Mouse (Mus musculus): ENCODE results near the gene Mical1. TPM values are rescaled to one million over a fixed set of nuclear protein-coding genes. Genes with fewer than 3 reads are reported as not detected.

The Mical1 gene
- polyA plus RNA-seq, 1 experiment from 2014 or later: 70.9 TPM

DNA sequence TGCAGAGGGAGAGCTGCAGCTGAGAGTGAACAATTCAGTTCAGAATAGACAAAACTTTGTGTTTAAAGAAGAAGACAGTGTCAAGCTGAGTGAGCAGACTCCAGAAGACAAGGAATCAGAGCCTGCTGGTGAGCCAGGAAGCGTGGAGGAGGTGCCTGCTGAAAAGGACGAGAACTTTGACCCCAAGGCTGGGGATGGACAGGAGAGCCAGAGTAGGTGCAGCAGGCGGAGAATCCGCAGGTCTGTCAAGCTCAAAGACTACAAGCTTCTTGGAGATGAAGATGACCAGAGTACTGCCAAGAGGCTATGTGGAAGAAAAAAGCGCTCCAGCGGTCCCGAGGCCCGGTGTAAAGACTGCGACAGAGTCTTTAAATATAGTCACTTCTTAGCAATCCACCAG is 24.5 kb upstream of the Mical1 start:
- ATAC-seq (ENCODE audit: low read depth): no peak

DNA sequence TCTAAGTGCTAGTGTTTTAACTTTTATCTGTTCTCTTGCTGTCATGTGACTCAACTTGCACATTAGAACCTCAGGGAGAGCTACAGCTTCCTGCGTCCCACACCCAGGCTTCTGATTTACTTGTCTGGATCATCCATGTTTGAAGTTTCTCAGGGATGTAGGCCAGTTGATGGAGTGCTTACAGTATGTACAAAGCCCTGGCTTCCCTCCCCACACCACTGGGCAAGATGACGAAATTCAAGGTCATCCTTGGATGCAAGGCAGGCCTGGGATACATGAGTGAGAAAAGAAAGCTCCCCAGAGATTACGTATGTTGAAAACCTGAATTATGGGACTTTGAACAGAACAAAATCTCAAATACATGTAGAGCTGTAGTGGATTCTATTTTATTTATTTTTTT is 23.3 kb upstream of the Mical1 start:
- peaks cover 7% of the 10 kb centered on the region; the same call in 1 of the 2 replicates for H3K4me1 ChIP-seq (replicated peaks; ENCODE audit: control insufficient read depth, insufficient read depth, low read length)
- WGBS: 80% methylated on average over 3 of the region's 3 CpGs
- no peak overlapping the region for H3K4me2 ChIP-seq (ENCODE audit: low read depth, low read length)
- H3K27ac ChIP-seq (ENCODE audit: low read length): no peak overlapping the region
- H3K9me3 ChIP-seq (ENCODE audit: control insufficient read depth, low read length): no peaks in the 10 kb centered on the region
- peaks cover 13% of the 10 kb centered on the region for H3K36me3 ChIP-seq (ENCODE audit: control insufficient read depth, insufficient read depth, low read length)
- H3K9ac ChIP-seq (ENCODE audit: low read length): no peak overlapping the region
- H3K4me3 ChIP-seq (ENCODE audit: low read length): no peak overlapping the region
- no peaks in the 10 kb centered on the region for H3K27me3 ChIP-seq (ENCODE audit: control insufficient read depth, insufficient read depth, low read depth, low read length)
- ATAC-seq (ENCODE audit: low read depth): no peak

More for the DNA sequence above, 24.5 kb upstream of the Mical1 start:
- H3K4me3 ChIP-seq (ENCODE audit: low read length): no peak overlapping the region
- no peaks in the 10 kb centered on the region for H3K9me3 ChIP-seq (ENCODE audit: control insufficient read depth, low read length)
- no peak overlapping the region for H3K4me2 ChIP-seq (ENCODE audit: low read depth, low read length)
- no peak overlapping the region for H3K9ac ChIP-seq (ENCODE audit: low read length)
- H3K4me1 ChIP-seq (replicated peaks; ENCODE audit: control insufficient read depth, insufficient read depth, low read length): peaks cover 7% of the 10 kb centered on the region; the same call in 1 of the 2 replicates
- no peaks in the 10 kb centered on the region for H3K27me3 ChIP-seq (ENCODE audit: control insufficient read depth, insufficient read depth, low read depth, low read length)
- H3K27ac ChIP-seq (ENCODE audit: low read length): no peak overlapping the region
- 91% methylated on average over 9 of the region's 9 CpGs for whole genome bisulfite sequencing
- H3K36me3 ChIP-seq (ENCODE audit: control insufficient read depth, insufficient read depth, low read length): peaks cover 10% of the 10 kb centered on the region

- Histone ChIP-seq H3K27me3 (ENCODE audit: control insufficient read depth, insufficient read depth, low read depth, low read length) (no peaks in the 10 kb centered on the region), H3K4me2 (ENCODE audit: low read depth, low read length) (no peak overlapping the region), H3K4me3 (ENCODE audit: low read length) (no peak overlapping the region), H3K9me3 (ENCODE audit: control insufficient read depth, low read length) (no peaks in the 10 kb centered on the region), H3K36me3 (ENCODE audit: control insufficient read depth, insufficient read depth, low read length) (peaks cover 12% of the 10 kb centered on the region), H3K9ac (ENCODE audit: low read length) (no peak overlapping the region), H3K27ac (ENCODE audit: low read length) (no peak overlapping the region), H3K4me1 (replicated peaks; ENCODE audit: control insufficient read depth, insufficient read depth, low read length) (no peaks in the 10 kb centered on the region)
- ATAC-seq (ENCODE audit: low read depth): no peak
- 77% methylated on average over 4 of the region's 4 CpGs for WGBS
Observed at GRCm38 (mm10) chr10:41459990-41460389, 16.1 kb upstream of the Mical1 start.

DNA sequence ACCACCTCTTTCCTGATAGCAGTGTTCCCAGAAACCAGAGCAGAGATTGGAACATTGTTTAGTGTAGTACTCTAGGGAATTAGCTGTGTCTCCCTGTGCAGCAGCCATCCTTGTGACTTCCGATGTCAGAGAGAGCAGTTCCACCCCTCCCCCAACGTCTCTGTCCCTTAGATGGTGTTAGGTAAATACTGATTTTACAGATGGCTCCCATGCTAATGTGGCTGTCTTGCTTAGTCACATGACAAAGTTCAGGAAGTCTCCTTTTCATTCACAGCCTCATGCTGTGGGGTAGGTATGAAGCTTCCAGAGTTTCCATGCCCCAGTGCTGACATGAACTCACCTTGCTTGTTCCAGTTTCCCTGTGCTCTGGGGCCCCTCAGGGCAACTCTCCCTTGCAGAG is 15.6 kb upstream of the Mical1 start:
- WGBS: 12% methylated on average over 2 of the region's 2 CpGs
- Histone ChIP-seq H3K9ac (ENCODE audit: low read length) (no peak overlapping the region), H3K4me3 (ENCODE audit: low read length) (no peak overlapping the region), H3K4me2 (ENCODE audit: low read depth, low read length) (no peak overlapping the region), H3K27me3 (ENCODE audit: control insufficient read depth, insufficient read depth, low read depth, low read length) (no peaks in the 10 kb centered on the region), H3K36me3 (ENCODE audit: control insufficient read depth, insufficient read depth, low read length) (peaks cover 10% of the 10 kb centered on the region), H3K9me3 (ENCODE audit: control insufficient read depth, low read length) (no peaks in the 10 kb centered on the region), H3K27ac (ENCODE audit: low read length) (no peak overlapping the region), H3K4me1 (replicated peaks; ENCODE audit: control insufficient read depth, insufficient read depth, low read length) (no peaks in the 10 kb centered on the region)
- no peak for ATAC-seq (ENCODE audit: low read depth)

DNA sequence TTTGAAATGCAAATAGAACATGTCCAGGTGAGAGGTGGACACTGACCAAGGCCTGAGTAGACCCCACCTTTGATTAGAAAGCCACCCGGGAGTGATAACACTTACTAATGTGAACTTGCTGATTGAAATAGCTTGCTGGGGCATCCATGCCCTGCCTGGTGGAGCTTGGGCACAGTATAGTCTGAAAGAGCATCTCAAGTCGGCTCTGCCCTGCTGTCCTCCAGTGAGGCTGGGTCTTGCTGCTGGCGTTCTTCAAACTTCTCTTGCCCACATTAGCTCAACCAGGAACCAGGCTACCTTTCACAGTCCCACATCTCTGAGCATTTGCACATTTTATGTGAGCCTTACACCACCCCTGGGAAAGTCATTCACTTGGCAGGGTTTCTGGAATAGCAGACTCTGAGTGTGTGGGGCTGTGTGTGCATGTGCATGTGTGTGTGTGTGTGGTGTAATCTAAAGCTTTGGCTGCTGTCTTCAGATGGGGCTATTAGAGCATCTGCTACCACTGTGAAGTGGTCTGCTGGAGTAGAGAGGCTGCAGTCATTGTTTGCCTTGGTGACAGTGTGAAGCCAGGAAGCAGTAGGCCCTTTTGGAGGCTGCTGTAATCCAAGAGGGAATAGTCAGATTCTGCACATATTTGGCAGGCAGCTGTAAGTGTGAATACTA is 14.9 kb upstream of the Mical1 start:
- H3K27me3 ChIP-seq (ENCODE audit: control insufficient read depth, insufficient read depth, low read depth, low read length): no peaks in the 10 kb centered on the region
- no peak overlapping the region for H3K9ac ChIP-seq (ENCODE audit: low read length)
- no peak overlapping the region for H3K27ac ChIP-seq (ENCODE audit: low read length)
- H3K4me3 ChIP-seq (ENCODE audit: low read length): no peak overlapping the region
- no peaks in the 10 kb centered on the region for H3K9me3 ChIP-seq (ENCODE audit: control insufficient read depth, low read length)
- H3K4me2 ChIP-seq (ENCODE audit: low read depth, low read length): no peak overlapping the region
- 84% methylated on average over 3 of the region's 3 CpGs for WGBS
- H3K36me3 ChIP-seq (ENCODE audit: control insufficient read depth, insufficient read depth, low read length): peaks cover 13% of the 10 kb centered on the region
- no peak for ATAC-seq (ENCODE audit: low read depth)
- H3K4me1 ChIP-seq (replicated peaks; ENCODE audit: control insufficient read depth, insufficient read depth, low read length): no peaks in the 10 kb centered on the region

DNA sequence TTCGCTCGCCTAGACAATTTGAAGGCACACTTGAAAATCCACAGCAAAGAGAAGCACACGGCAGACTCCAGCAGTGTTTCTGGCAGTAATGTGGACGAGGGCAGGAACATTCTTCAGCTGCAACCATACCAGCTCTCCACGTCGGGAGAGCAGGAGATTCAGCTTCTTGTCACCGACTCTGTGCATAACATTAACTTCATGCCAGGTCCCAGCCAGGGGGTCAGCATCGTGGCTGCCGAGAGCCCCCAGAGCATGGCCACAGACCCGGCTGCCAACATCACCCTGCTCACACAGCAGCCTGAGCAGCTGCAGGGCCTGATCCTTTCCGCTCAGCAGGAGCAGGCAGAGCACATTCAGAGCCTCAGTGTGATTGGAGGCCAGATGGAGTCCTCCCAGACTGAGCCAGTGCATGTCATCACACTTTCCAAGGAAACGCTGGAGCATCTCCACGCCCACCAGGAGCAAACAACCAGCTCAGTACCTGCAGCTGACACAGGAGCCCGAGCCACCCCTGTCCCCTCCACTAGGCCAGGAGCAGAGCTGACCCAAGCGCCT is 11.6 kb upstream of the Mical1 start:
- peaks cover 13% of the 10 kb centered on the region for H3K36me3 ChIP-seq (ENCODE audit: control insufficient read depth, insufficient read depth, low read length)
- no peak overlapping the region for H3K27ac ChIP-seq (ENCODE audit: low read length)
- H3K4me3 ChIP-seq (ENCODE audit: low read length): no peak overlapping the region
- H3K27me3 ChIP-seq (ENCODE audit: control insufficient read depth, insufficient read depth, low read depth, low read length): no peaks in the 10 kb centered on the region
- H3K9ac ChIP-seq (ENCODE audit: low read length): no peak overlapping the region
- no peaks in the 10 kb centered on the region for H3K9me3 ChIP-seq (ENCODE audit: control insufficient read depth, low read length)
- WGBS: 59% methylated on average over 15 of the region's 15 CpGs
- H3K4me2 ChIP-seq (ENCODE audit: low read depth, low read length): no peak overlapping the region
- H3K4me1 ChIP-seq (replicated peaks; ENCODE audit: control insufficient read depth, insufficient read depth, low read length): no peaks in the 10 kb centered on the region
- no peak for ATAC-seq (ENCODE audit: low read depth)

DNA sequence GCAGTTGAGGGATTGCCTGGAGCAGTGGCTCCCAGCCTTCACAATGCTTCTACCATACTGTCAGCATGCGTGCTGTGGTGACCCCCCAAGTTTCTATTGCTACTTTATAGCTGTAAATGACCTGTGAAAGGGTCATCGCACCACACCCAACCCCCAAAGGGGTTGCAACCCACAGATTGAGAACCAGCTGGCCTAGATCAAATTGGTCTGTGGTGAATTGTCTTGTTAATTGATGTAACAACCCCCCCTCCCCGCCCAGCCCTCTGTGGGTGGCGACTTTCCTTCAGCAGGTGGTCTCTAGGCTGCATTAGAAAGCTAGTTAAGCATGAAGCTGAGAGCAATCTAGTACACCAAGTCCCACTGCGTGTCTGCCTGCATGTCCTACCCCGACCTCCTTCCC is 8.8 kb upstream of the Mical1 start:
- H3K9ac ChIP-seq (ENCODE audit: low read length): no peak overlapping the region
- 49% methylated on average over 6 of the region's 6 CpGs for WGBS
- no peaks in the 10 kb centered on the region for H3K4me1 ChIP-seq (replicated peaks; ENCODE audit: control insufficient read depth, insufficient read depth, low read length)
- H3K27me3 ChIP-seq (ENCODE audit: control insufficient read depth, insufficient read depth, low read depth, low read length): no peaks in the 10 kb centered on the region
- peaks cover 13% of the 10 kb centered on the region for H3K36me3 ChIP-seq (ENCODE audit: control insufficient read depth, insufficient read depth, low read length)
- no peak overlapping the region for H3K4me2 ChIP-seq (ENCODE audit: low read depth, low read length)
- H3K4me3 ChIP-seq (ENCODE audit: low read length): no peak overlapping the region
- no peak for ATAC-seq (ENCODE audit: low read depth)
- H3K27ac ChIP-seq (ENCODE audit: low read length): no peak overlapping the region
- no peaks in the 10 kb centered on the region for H3K9me3 ChIP-seq (ENCODE audit: control insufficient read depth, low read length)

- Histone ChIP-seq H3K9me3 (ENCODE audit: control insufficient read depth, low read length) (no peaks in the 10 kb centered on the region), H3K27ac (ENCODE audit: low read length) (no peak overlapping the region), H3K9ac (ENCODE audit: low read length) (no peak overlapping the region), H3K36me3 (ENCODE audit: control insufficient read depth, insufficient read depth, low read length) (peaks cover 9% of the 10 kb centered on the region; the same call in 1 of the 2 replicates), H3K4me1 (replicated peaks; ENCODE audit: control insufficient read depth, insufficient read depth, low read length) (peaks cover 17% of the 10 kb centered on the region), H3K4me2 (ENCODE audit: low read depth, low read length) (no peak overlapping the region), H3K27me3 (ENCODE audit: control insufficient read depth, insufficient read depth, low read depth, low read length) (no peaks in the 10 kb centered on the region), H3K4me3 (ENCODE audit: low read length) (no peak overlapping the region)
- no peak for ATAC-seq (ENCODE audit: low read depth)
- 74% methylated on average over 3 of the region's 3 CpGs for WGBS
Observed at GRCm38 (mm10) chr10:41470693-41471092, 5.4 kb upstream of the Mical1 start.

DNA sequence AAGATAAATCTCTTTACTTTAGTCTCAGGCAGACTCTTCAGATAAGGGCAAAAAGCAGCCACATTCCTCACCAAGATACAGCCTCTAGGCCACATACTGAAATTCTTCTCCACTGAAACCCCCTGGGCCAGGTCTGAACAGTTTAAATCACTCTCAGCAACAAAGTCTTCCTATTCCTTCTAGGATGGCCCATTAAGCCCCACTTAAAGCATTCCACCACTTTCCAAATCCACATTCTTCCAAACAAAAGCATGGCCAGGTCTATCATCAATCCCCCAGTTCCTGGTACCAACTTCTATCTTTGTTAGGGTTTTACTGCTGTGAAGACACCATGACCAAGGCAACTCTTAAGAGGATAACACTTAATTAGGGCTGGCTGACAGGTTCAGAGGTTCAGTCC is 3.6 kb upstream of the Mical1 start:
- H3K27me3 ChIP-seq (ENCODE audit: control insufficient read depth, insufficient read depth, low read depth, low read length): no peaks in the 10 kb centered on the region
- 0 out of 2 replicates have a peak overlapping the region, but pooled peaks have one; percentile 16 for H3K27ac ChIP-seq (ENCODE audit: low read length)
- no peak overlapping the region for H3K4me2 ChIP-seq (ENCODE audit: low read depth, low read length)
- H3K4me1 ChIP-seq (replicated peaks; ENCODE audit: control insufficient read depth, insufficient read depth, low read length): peaks cover 24% of the 10 kb centered on the region
- no peak for ATAC-seq (ENCODE audit: low read depth)
- no peaks in the 10 kb centered on the region for H3K9me3 ChIP-seq (ENCODE audit: control insufficient read depth, low read length)
- no peaks in the 10 kb centered on the region for H3K36me3 ChIP-seq (ENCODE audit: control insufficient read depth, insufficient read depth, low read length)
- no peak overlapping the region for H3K9ac ChIP-seq (ENCODE audit: low read length)
- no peak overlapping the region for H3K4me3 ChIP-seq (ENCODE audit: low read length)

Measured in lung, embryonic 16.5 days (tissue).